Mouse (Mus musculus) kidney, embryonic 16.5 days (tissue): ENCODE results near the gene Slco1a1. TPM values are rescaled to one million over a fixed set of nuclear protein-coding genes. Genes with fewer than 3 reads are reported as not detected.

ENCODE experiments used
- ATAC-seq: fragments of 200-750 bp; cut with Nextera tagmentation; 2 replicates; pipeline ENCODE4 v1.8.0; 2017; ENCODE audit warnings: moderate TSS enrichment; ENCODE audit not compliant: low FRiP score, low TSS enrichment
- H3K27ac ChIP-seq: fragments of 300-500 bp; sonication (generic); 2 replicates; pipeline ENCODE4 v1.5.1; 2014; ENCODE audit warnings: low read length
- H3K27me3 ChIP-seq: fragments of 300-500 bp; sonication (generic); 2 replicates; pipeline ENCODE4 v1.6.1; 2014; ENCODE audit warnings: low read length, control low read depth, mixed read lengths; ENCODE audit not compliant: insufficient read depth
- H3K36me3 ChIP-seq: fragments of 300-500 bp; sonication (generic); 2 replicates; pipeline ENCODE4 v1.6.1; 2014; ENCODE audit warnings: low read length, control low read depth, mixed read lengths; ENCODE audit not compliant: insufficient read depth
- H3K4me1 ChIP-seq: fragments of 300-500 bp; sonication (generic); 2 replicates; pipeline ENCODE4 v1.6.1; 2014; ENCODE audit warnings: low read length, control low read depth, mixed read lengths; ENCODE audit not compliant: insufficient read depth
- H3K4me2 ChIP-seq: fragments of 300-500 bp; sonication (generic); replicated peaks from 2 replicates; pipeline ENCODE4 v1.6.1; 2014; ENCODE audit warnings: low read depth, low read length
- H3K4me3 ChIP-seq: fragments of 300-500 bp; sonication (generic); 2 replicates; pipeline ENCODE4 v1.5.1; 2014; ENCODE audit warnings: mild to moderate bottlenecking, low read length
- H3K9ac ChIP-seq: fragments of 300-500 bp; sonication (generic); replicated peaks from 2 replicates; pipeline ENCODE4 v1.6.1; 2014; ENCODE audit warnings: low read length
- H3K9me3 ChIP-seq: fragments of 300-500 bp; sonication (generic); 2 replicates; pipeline ENCODE4 v1.6.1; 2016; ENCODE audit warnings: low read length, control low read depth
- WGBS: fragments of 180-500 bp; shearing (Covaris S2); extraction: QIAGEN DNeasy Blood & Tissue Kit; methylation state at CpG from one replicate; pipeline ENCODE4 v1.1.7; 2014; 5-methylcytosine and 5-hydroxymethylcytosine counted together
- polyA plus RNA-seq: library from polyadenylated mRNA; unstranded; fragments of >200 nt; fragmentation: Nextera tagmentation; extraction: Ambion mirVana; gene quantifications from 2 replicates; pipeline ENCODE4 v1.2.1, GENCODE M21; 2015

Slco1a1 gene
- not detected in 2 replicates for polyA plus RNA-seq

DNA sequence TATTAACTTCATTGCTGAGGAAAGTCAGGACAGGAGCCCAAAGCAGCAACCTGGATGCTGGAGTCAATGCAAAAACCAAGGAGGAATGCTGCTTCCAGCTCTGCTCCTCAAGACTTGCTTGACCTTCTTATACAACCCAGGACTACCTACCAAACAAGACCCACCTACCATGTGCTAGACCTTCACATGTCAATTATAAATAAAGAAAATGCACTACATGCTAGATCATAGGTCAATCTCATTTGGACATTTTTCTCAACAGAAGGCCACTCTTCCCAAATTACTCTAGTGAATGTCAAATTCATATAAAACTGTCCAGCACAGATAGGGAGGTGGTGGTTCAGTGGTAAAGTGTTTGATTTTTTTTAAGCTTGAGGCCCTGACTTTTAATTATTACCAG, at the start of gene Slco1a1:
Gene Slco1a1, minus strand, starts transcription at position 101 of the 400 bp plus-strand sequence.
- H3K9ac ChIP-seq: no peak within 1 kb of the TSS
- H3K4me2 ChIP-seq: no peak within 1 kb of the TSS
- H3K36me3 ChIP-seq: no peaks in the 10 kb centered on the region
- ATAC-seq: no peak
- H3K27ac ChIP-seq: no peak within 1 kb of the TSS
- no peaks in the 10 kb centered on the region for H3K27me3 ChIP-seq
- no peaks in the 10 kb centered on the region for H3K4me1 ChIP-seq
- no peak within 1 kb of the TSS for H3K4me3 ChIP-seq
- no peaks in the 10 kb centered on the region for H3K9me3 ChIP-seq

DNA sequence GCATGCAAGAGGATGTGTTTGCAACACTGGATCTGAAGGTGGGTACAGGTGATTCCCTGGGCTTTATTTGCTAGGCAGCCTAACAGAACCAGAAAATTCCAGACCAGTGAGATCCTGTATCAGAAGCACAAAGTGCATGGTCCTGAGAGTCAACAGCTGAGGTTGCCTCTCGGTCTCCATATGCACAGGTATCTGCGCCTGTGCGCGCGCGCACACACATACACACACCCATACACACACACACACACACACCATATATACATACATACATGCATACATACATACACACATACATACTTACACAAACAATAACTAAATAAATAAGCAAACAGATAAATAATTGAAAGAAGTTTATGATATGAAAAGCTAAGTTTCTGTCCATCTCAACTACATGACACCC, 40.0 kb upstream of the Slco1a1 start:
- Histone ChIP-seq H3K4me3 (no peak overlapping the region), H3K36me3 (no peaks in the 10 kb centered on the region), H3K4me2 (no peak overlapping the region), H3K4me1 (no peaks in the 10 kb centered on the region), H3K9me3 (no peaks in the 10 kb centered on the region), H3K9ac (no peak overlapping the region), H3K27me3 (no peaks in the 10 kb centered on the region), H3K27ac (no peak overlapping the region)
- no peak for ATAC-seq
- WGBS: 96% methylated on average over 6 of the region's 6 CpGs

DNA sequence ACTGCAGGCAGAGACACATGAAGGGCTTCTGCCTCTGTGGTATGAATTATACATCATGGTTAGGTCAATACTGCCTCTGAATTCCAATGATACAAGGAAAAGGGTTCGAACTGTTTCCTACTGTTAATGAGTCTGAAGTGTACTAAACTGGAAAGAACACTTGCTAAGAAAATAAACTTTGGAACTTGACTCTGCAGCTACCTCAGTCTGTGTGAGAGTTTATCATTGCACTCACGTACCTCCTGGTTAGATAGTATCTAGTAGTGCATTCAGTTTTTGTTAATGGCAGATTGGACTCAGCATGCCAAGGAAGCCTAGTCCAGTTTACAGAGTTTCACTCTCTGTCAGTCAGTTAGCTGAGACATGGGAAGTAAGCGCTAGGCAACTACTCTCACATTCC, 37.9 kb upstream of the Slco1a1 start:
- Histone ChIP-seq H3K36me3 (no peaks in the 10 kb centered on the region), H3K27ac (no peak overlapping the region), H3K4me1 (no peaks in the 10 kb centered on the region), H3K4me2 (no peak overlapping the region), H3K9ac (no peak overlapping the region), H3K4me3 (no peak overlapping the region), H3K27me3 (no peaks in the 10 kb centered on the region), H3K9me3 (no peaks in the 10 kb centered on the region)
- ATAC-seq: peak; percentile 87
- 53% methylated on average over 3 of the region's 3 CpGs for WGBS

DNA sequence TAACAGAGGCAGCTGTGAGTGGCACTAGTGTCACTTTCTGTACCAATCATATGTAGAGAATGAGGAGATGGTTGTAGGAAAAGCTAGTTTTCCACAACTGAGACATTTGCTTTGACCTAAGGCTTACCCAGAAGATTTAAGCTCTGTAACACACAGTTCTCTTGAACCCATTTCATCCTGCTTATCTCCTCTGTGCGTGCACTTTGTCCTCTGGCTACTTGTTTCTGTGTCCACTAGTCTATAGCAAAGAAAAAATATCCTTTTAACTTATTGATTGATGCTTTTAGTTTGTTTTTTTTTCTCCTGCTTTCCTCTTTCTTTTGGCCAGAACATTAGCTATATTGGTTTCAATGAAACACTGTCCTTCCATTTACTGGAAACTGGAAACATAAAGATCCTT, 15.7 kb upstream of the Slco1a1 start:
- no peak overlapping the region for H3K4me2 ChIP-seq
- H3K9me3 ChIP-seq: no peaks in the 10 kb centered on the region
- H3K9ac ChIP-seq: no peak overlapping the region
- no peak for ATAC-seq
- no peaks in the 10 kb centered on the region for H3K27me3 ChIP-seq
- no peak overlapping the region for H3K4me3 ChIP-seq
- H3K4me1 ChIP-seq: no peaks in the 10 kb centered on the region
- H3K36me3 ChIP-seq: no peaks in the 10 kb centered on the region
- 89% methylated on average over 1 of the region's 1 CpGs for WGBS
- no peak overlapping the region for H3K27ac ChIP-seq

DNA sequence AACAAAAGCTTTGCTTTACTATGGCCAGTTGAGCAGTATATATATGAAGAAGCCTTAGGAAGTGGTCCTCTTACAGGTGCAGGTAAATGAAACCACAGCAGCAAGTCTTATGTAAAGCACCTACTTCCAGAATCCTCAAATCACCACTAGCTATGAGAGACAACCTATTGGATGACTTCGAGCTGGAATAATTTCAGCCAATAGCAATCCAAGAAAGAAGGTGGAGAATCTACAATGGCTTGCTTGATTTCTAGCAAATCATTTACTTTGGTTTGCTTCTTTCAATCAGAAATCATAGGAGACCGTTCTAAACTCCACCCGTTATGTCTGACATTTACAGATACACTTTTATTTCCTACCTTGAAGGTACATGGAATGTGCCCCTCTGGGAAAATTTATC, 15.1 kb upstream of the Slco1a1 start:
- ATAC-seq: no peak
- no peak overlapping the region for H3K4me3 ChIP-seq
- H3K9ac ChIP-seq: no peak overlapping the region
- H3K27ac ChIP-seq: no peak overlapping the region
- 88% methylated on average over 3 of the region's 3 CpGs for WGBS
- H3K4me2 ChIP-seq: no peak overlapping the region
- H3K27me3 ChIP-seq: no peaks in the 10 kb centered on the region
- no peaks in the 10 kb centered on the region for H3K9me3 ChIP-seq
- no peaks in the 10 kb centered on the region for H3K4me1 ChIP-seq
- no peaks in the 10 kb centered on the region for H3K36me3 ChIP-seq

DNA sequence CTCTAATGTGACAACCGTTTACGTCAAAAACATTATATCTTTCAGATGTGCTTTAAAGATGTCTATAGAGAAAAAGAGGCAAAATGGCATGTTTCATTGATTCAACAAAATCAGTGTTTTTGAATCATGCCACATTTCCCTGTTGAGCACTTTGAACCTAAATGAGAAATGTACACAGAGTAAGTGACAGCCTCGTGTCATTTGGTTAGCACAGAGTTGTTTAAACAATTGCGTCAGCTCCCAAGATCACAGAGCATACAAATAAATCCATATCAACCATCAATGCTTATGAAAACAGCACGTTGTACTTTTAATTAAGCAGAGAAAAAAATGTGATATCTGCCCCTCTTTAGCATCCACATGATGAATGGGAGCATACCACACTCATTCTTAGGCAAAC, 13.7 kb upstream of the Slco1a1 start:
- H3K9ac ChIP-seq: no peak overlapping the region
- no peak overlapping the region for H3K4me2 ChIP-seq
- H3K4me3 ChIP-seq: no peak overlapping the region
- H3K27me3 ChIP-seq: no peaks in the 10 kb centered on the region
- H3K27ac ChIP-seq: no peak overlapping the region
- H3K4me1 ChIP-seq: no peaks in the 10 kb centered on the region
- WGBS: 60% methylated on average over 5 of the region's 5 CpGs
- no peak for ATAC-seq
- H3K36me3 ChIP-seq: no peaks in the 10 kb centered on the region
- H3K9me3 ChIP-seq: no peaks in the 10 kb centered on the region

DNA sequence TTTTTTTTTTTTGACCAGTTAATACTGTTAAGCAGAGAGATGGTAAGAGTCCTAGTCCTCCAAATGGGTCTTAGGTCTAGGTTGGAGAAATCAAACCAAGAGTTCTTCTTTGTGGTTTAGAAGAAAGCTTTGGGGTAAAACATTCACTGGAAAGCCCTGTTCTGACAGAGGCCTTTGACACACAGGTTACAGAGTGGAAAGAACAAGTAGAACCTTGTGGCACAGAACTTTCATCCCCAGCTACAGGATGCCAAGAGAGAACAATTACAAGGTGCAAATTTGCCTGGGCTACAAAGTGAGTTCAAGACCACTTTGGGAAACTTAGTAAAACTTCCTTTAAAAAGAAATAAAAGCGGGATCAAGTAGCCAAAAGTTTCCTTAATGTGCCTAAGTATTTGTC, 6.3 kb downstream of the Slco1a1 start:
- Histone ChIP-seq H3K27me3 (no peaks in the 10 kb centered on the region), H3K36me3 (no peaks in the 10 kb centered on the region), H3K4me2 (no peak overlapping the region), H3K4me3 (no peak overlapping the region), H3K9me3 (no peaks in the 10 kb centered on the region), H3K9ac (no peak overlapping the region), H3K4me1 (no peaks in the 10 kb centered on the region), H3K27ac (no peak overlapping the region)
- ATAC-seq: no peak
- WGBS: 74% methylated on average over 1 of the region's 1 CpGs

DNA sequence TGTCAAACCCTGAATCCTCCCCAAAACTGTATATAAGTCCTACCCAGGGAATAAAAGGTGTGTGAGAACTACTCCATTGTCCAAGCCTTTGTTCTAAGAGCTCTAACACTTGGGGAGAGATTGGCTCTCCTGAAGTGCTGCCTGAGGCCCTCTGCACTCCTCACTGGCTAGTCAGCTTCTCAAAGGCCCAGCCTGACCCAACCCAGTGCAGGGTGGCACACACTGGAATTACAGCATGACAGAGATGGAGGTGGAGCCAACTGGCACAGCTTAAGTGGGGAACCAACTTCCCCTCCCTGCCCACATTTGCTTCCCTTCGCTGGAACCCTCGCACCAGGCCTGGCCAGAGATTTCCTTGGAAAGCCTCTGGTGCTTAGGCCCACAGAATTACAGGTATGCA, 48.6 kb downstream of the Slco1a1 start:
- H3K4me2 ChIP-seq: no peak overlapping the region
- WGBS: 86% methylated on average over 2 of the region's 2 CpGs
- H3K36me3 ChIP-seq: no peaks in the 10 kb centered on the region
- no peak overlapping the region for H3K9ac ChIP-seq
- H3K9me3 ChIP-seq: 0 out of 2 replicates have a peak, but pooled peaks cover 3% of the 10 kb centered on the region
- ATAC-seq: no peak
- no peaks in the 10 kb centered on the region for H3K27me3 ChIP-seq
- no peak overlapping the region for H3K4me3 ChIP-seq
- H3K27ac ChIP-seq: no peak overlapping the region
- H3K4me1 ChIP-seq: no peaks in the 10 kb centered on the region

DNA sequence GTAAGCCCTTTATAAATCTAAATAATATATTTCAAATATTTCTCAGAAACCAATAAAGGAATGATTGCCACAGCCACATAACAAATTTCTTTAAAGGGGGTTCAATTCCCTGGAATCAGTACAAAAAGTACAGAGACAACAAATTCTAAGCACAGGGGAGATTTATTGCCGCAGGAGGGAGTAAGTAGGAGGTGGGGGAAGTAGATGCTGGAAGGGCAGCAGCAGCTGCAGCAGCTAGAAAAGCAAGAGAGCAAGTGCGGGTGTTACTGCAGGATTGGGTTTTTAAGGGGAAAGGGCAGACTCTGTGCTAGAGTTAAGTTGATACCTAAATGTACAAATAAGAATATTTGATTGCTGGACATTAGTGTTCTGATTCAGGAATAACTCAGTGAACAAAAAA, 57.0 kb downstream of the Slco1a1 start:
- Histone ChIP-seq H3K4me1 (no peaks in the 10 kb centered on the region), H3K9ac (no peak overlapping the region), H3K4me3 (no peak overlapping the region), H3K4me2 (no peak overlapping the region), H3K9me3 (no peaks in the 10 kb centered on the region), H3K36me3 (no peaks in the 10 kb centered on the region), H3K27ac (no peak overlapping the region), H3K27me3 (no peaks in the 10 kb centered on the region)
- ATAC-seq: no peak
- 24% methylated on average over 2 of the region's 2 CpGs for WGBS

DNA sequence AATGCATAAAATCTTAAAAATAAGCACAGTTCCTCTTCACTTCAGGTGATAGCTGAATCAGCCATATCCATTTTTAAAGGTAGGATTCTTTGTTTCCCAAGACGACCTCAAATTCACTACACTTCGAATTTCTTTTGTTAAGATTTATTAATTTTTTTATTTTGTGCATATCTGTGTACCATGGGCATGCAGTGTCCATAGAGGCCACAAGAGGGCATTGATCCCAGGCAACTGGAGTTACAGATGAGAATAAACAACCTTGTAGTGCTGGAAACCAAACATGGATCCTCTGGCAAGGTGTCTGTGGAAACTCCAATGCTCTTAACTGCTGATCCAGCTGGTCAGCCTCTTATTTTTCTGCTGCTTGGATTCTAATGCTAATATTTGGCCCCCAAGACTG, 58.5 kb downstream of the Slco1a1 start:
- Histone ChIP-seq H3K4me2 (no peak overlapping the region), H3K9me3 (no peaks in the 10 kb centered on the region), H3K4me3 (no peak overlapping the region), H3K4me1 (no peaks in the 10 kb centered on the region), H3K9ac (no peak overlapping the region), H3K27ac (no peak overlapping the region), H3K27me3 (no peaks in the 10 kb centered on the region), H3K36me3 (no peaks in the 10 kb centered on the region)
- WGBS: 71% methylated on average over 2 of the region's 2 CpGs
- no peak for ATAC-seq

DNA sequence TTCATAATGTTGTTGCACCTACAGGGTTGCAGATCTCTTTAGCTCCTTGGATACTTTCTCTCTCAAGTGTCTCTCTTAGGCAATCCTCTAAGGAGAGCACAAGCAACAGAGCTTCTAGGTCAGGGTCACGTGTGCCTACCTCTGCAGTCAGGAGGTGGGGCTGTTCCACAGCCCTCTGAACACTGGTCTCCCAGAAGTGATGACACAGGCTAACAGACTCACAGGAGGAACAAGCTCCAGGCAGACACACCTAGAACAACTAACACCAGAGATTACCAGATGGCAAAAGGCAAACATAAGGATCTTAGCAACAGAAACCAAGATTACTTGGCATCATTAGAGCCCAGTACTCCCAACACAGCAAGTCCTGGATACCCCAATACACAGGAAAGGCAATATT, 64.2 kb downstream of the Slco1a1 start:
- H3K36me3 ChIP-seq: no peaks in the 10 kb centered on the region
- H3K27me3 ChIP-seq: no peaks in the 10 kb centered on the region
- WGBS: 54% methylated on average over 1 of the region's 1 CpGs
- H3K4me1 ChIP-seq: no peaks in the 10 kb centered on the region
- no peak overlapping the region for H3K27ac ChIP-seq
- no peak overlapping the region for H3K4me2 ChIP-seq
- no peak overlapping the region for H3K4me3 ChIP-seq
- no peak for ATAC-seq
- no peak overlapping the region for H3K9ac ChIP-seq
- H3K9me3 ChIP-seq: no peaks in the 10 kb centered on the region
